8 mouse cellular contexts compared by ENCODE assay signal in the genomic region with DNA sequence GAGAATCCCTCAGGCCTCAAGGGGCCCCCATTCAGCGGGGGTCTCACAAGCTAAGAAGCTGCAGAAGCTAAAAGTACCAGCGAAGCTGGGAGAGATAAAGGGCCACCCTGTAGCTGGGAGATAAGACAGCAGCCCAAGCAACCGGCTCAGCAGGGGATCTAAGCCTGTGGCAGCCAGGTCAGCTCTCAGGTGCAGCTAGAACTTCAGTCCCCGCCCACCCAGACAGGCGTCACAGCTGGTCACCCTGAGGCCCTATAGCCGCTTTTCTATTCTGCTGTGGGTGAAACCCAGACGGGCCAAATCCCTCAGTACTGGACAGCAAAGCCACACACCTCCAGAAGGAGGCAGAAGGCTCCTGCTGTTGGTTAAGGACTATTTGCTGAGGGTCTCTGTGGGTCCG. TPM values are rescaled to one million over a fixed set of nuclear protein-coding genes. Genes with fewer than 3 reads are reported as not detected.
DNase-seq lines count a peak whose midpoint lies in the region; ATAC-seq and TF ChIP-seq lines count a peak whose summit lies in the region.

No protein-coding gene starts in this region.

- peaks cover 5 to 30% of the 10 kb centered on the region in 2 experiments; a peak in 3 of 4 replicates for H3K36me3 ChIP-seq in MEL (ENCODE audit: control insufficient read depth in 1 of 2, insufficient read depth in 2 of 2, low read length in 2 of 2)
- no peaks in the 10 kb centered on the region for H3K36me3 ChIP-seq in forebrain, embryonic 14.5 days (ENCODE audit: control insufficient read depth, insufficient read depth, low read length)
- no peaks in the 10 kb centered on the region for H3K36me3 ChIP-seq in limb, embryonic 12.5 days
- peaks cover 6% of the 10 kb centered on the region; the same call in 1 of the 2 replicates for H3K36me3 ChIP-seq in stomach, embryonic 15.5 days

- no peak; the same call in 1 of the 2 replicates for TF ChIP-seq RAD21 in MEL (IDR thresholded peaks at IDR 0.05; ENCODE audit: low read depth, low read length)

- TF ChIP-seq POLR2A in MEL (IDR thresholded peaks at IDR 0.05; ENCODE audit: control insufficient read depth in 1 of 2, insufficient read depth in 1 of 2, low read depth in 1 of 2, low read length in 2 of 2, poor library complexity in 1 of 2) = no peak

- H3K27me3 ChIP-seq in MEL (ENCODE audit: control insufficient read depth in 1 of 2, insufficient read depth in 2 of 2, low read length in 2 of 2) = no peaks in the 10 kb centered on the region
- peaks cover 4% of the 10 kb centered on the region; the same call in 1 of the 2 replicates for H3K27me3 ChIP-seq in forebrain, embryonic 14.5 days (replicated peaks; ENCODE audit: control insufficient read depth, insufficient read depth, low read length)
- peaks cover 43% of the 10 kb centered on the region for H3K27me3 ChIP-seq in limb, embryonic 12.5 days
- no peaks in the 10 kb centered on the region for H3K27me3 ChIP-seq in stomach, embryonic 15.5 days (replicated peaks)

- DNase-seq in heart, adult 11 months = peak; percentile 96
- no peak for DNase-seq in heart, adult 8-10 months (ENCODE audit: low spot score)
- peak; percentile 78 for DNase-seq in MEL (ENCODE audit: low read depth, low spot score)
- DNase-seq in forebrain, embryonic 14.5 days (ENCODE audit: low spot score) = no peak
- no peak for DNase-seq in thymus, postnatal 10 days (ENCODE audit: low spot score in 2 of 2)
- no peak for DNase-seq in urinary bladder, postnatal 10 days (ENCODE audit: low spot score)

- no peaks in the 10 kb centered on the region for H3K9me3 ChIP-seq in MEL (replicated peaks; ENCODE audit: insufficient read depth, low read length)
- no peaks in the 10 kb centered on the region for H3K9me3 ChIP-seq in forebrain, embryonic 14.5 days (replicated peaks; ENCODE audit: control insufficient read depth, low read length)
- no peaks in the 10 kb centered on the region for H3K9me3 ChIP-seq in limb, embryonic 12.5 days
- H3K9me3 ChIP-seq in stomach, embryonic 15.5 days = no peaks in the 10 kb centered on the region

- H3K4me2 ChIP-seq in forebrain, embryonic 14.5 days (ENCODE audit: low read length) = peak overlapping the region; percentile 63; the same call in 1 of the 2 replicates
- peak overlapping the region; percentile 97 for H3K4me2 ChIP-seq in limb, embryonic 12.5 days
- H3K4me2 ChIP-seq in stomach, embryonic 15.5 days = peak overlapping the region; percentile 100

- H3K4me3 ChIP-seq in MEL (ENCODE audit: control insufficient read depth in 1 of 2, insufficient read depth in 1 of 2, low read depth in 2 of 2, low read length in 2 of 2) = peak overlapping the region; percentile 60 to 80
- no peak overlapping the region for H3K4me3 ChIP-seq in forebrain, embryonic 14.5 days (ENCODE audit: low read depth, low read length)
- peak overlapping the region; percentile 7; the same call in 1 of the 2 replicates for H3K4me3 ChIP-seq in limb, embryonic 12.5 days (replicated peaks)
- H3K4me3 ChIP-seq in stomach, embryonic 15.5 days (replicated peaks) = 0 out of 2 replicates have a peak overlapping the region, but pooled peaks have one; percentile 62

- TF ChIP-seq CTCF in MEL (IDR thresholded peaks at IDR 0.05 in 2 of 3, conservative IDR thresholded peaks at IDR 0.05 in 1 of 3; ENCODE audit: control insufficient read depth in 1 of 3, insufficient read depth in 1 of 3, low read depth in 2 of 3, low read length in 3 of 3, poor library complexity in 1 of 3, severe bottlenecking in 1 of 3) = no peak

- TF ChIP-seq EP300 in MEL (IDR thresholded peaks at IDR 0.05; ENCODE audit: low read depth in 1 of 2, low read length in 2 of 2) = peak; percentile 83 to 84

- peaks cover 20 to 41% of the 10 kb centered on the region in 2 experiments for H3K4me1 ChIP-seq in MEL (ENCODE audit: control insufficient read depth in 1 of 2, insufficient read depth in 2 of 2, low read length in 2 of 2)
- peaks cover 13% of the 10 kb centered on the region; the same call in 1 of the 2 replicates for H3K4me1 ChIP-seq in forebrain, embryonic 14.5 days (ENCODE audit: control insufficient read depth, insufficient read depth, low read length)
- peaks cover 71% of the 10 kb centered on the region for H3K4me1 ChIP-seq in limb, embryonic 12.5 days (replicated peaks)
- peaks cover 57% of the 10 kb centered on the region for H3K4me1 ChIP-seq in stomach, embryonic 15.5 days

- WGBS in forebrain, embryonic 14.5 days = 30% methylated on average over 8 of the region's 8 CpGs
- WGBS in limb, embryonic 12.5 days = 28% methylated on average over 8 of the region's 8 CpGs
- 33% methylated on average over 8 of the region's 8 CpGs for WGBS in stomach, embryonic 15.5 days

- ATAC-seq in forebrain, embryonic 14.5 days = no peak
- no peak for ATAC-seq in limb, embryonic 12.5 days (ENCODE audit: insufficient number of reproducible peaks, insufficient read depth, low FRiP score, low TSS enrichment, low read depth)
- peak; percentile 54; the same call in 1 of the 2 replicates for ATAC-seq in stomach, embryonic 15.5 days (ENCODE audit: insufficient read depth, low FRiP score, low read depth)

- H3K9ac ChIP-seq in MEL (ENCODE audit: control insufficient read depth, low read depth, low read length, poor library complexity, severe bottlenecking) = peak overlapping the region; percentile 80
- H3K9ac ChIP-seq in forebrain, embryonic 14.5 days (ENCODE audit: low read length) = no peak overlapping the region
- H3K9ac ChIP-seq in limb, embryonic 12.5 days (replicated peaks) = peak overlapping the region; percentile 12; the same call in 1 of the 2 replicates
- no peak overlapping the region for H3K9ac ChIP-seq in stomach, embryonic 15.5 days

- peaks cover 41% of the 10 kb centered on the region for H3K79me2 ChIP-seq in MEL (ENCODE audit: control insufficient read depth, insufficient read depth, low read length, poor library complexity)

- peak overlapping the region; percentile 64 for H3K27ac ChIP-seq in MEL (ENCODE audit: control insufficient read depth, low read depth, low read length)
- H3K27ac ChIP-seq in forebrain, embryonic 14.5 days (ENCODE audit: low read depth, low read length) = no peak overlapping the region
- H3K27ac ChIP-seq in limb, embryonic 12.5 days = no peak overlapping the region
- H3K27ac ChIP-seq in stomach, embryonic 15.5 days = no peak overlapping the region

TF ChIP-seq in MEL, 35 proteins besides CTCF, POLR2A, EP300 and RAD21 (continues in another document):
- TF ChIP-seq ZMIZ1 (IDR thresholded peaks at IDR 0.05; ENCODE audit: low read depth, low read length) (0 out of 2 replicates have a peak, but pooled peaks have one; percentile 65), CHD1 (IDR thresholded peaks at IDR 0.05; ENCODE audit: low read depth, low read length) (no peak), MYB (IDR thresholded peaks at IDR 0.05; ENCODE audit: low read depth, low read length) (no peak), TAL1 (IDR thresholded peaks at IDR 0.05; ENCODE audit: low read length) (peak; percentile 88), USF1 (IDR thresholded peaks at IDR 0.05; ENCODE audit: low read depth, low read length) (no peak)

RNA-seq across cellular contexts. Expression of gene Slc29a1, which starts 5.9 kb away (rescaled TPM):
- 10 to 100 TPM; 58.9 to 70.8 (median 66.9) TPM for total RNA-seq in heart, adult 8-10 months (2022)
- total RNA-seq in MEL (2012; rRNA removed) = 200 and 238 TPM in 2 replicates
- polyA plus RNA-seq in MEL (2012; ENCODE audit: insufficient read depth in 1 of 2, insufficient read length in 2 of 2, low read depth in 1 of 2, low replicate concordance in 2 of 2, missing spikeins in 1 of 2) = 100 to 1,000 TPM in 1 of 2 experiments, not detected in 1; 341 TPM
- 53.0 and 60.9 TPM in 2 replicates for polyA plus RNA-seq in forebrain, embryonic 14.5 days (2014; fragmentation: Nextera tagmentation; extraction: Ambion mirVana)
- 55.4 and 58.7 TPM in 2 replicates for polyA plus RNA-seq in limb, embryonic 12.5 days (2016; fragmentation: Nextera tagmentation; extraction: Ambion mirVana)
- polyA plus RNA-seq in stomach, embryonic 15.5 days (2015; fragmentation: Nextera tagmentation; extraction: Ambion mirVana) = 83.4 and 88.9 TPM in 2 replicates

RNA-seq across cellular contexts. Expression of gene Mymx, which starts 8.4 kb away (rescaled TPM):
- total RNA-seq in heart, adult 8-10 months (2022) = not detected
- not detected in 2 replicates for total RNA-seq in MEL (2012; rRNA removed)
- polyA plus RNA-seq in MEL (2012; ENCODE audit: insufficient read depth in 1 of 2, insufficient read length in 2 of 2, low read depth in 1 of 2, low replicate concordance in 2 of 2, missing spikeins in 1 of 2) = not detected
- polyA plus RNA-seq in forebrain, embryonic 14.5 days (2014; fragmentation: Nextera tagmentation; extraction: Ambion mirVana) = not detected in 2 replicates
- polyA plus RNA-seq in limb, embryonic 12.5 days (2016; fragmentation: Nextera tagmentation; extraction: Ambion mirVana) = 15.8 and 16.4 TPM in 2 replicates
- 0.40 and 1.3 TPM in 2 replicates for polyA plus RNA-seq in stomach, embryonic 15.5 days (2015; fragmentation: Nextera tagmentation; extraction: Ambion mirVana)

RNA-seq across cellular contexts. Expression of gene Hsp90ab1, which starts 20.4 kb away (rescaled TPM):
- 1,000 to 10,000 TPM; 1,121 to 1,613 (median 1,357) TPM for total RNA-seq in heart, adult 8-10 months (2022)
- 1,032 and 1,220 TPM in 2 replicates for total RNA-seq in MEL (2012; rRNA removed)
- over 10,000 TPM in 1 of 2 experiments, 1,000 to 10,000 TPM in 1; 4,130 to 27,726 TPM for polyA plus RNA-seq in MEL (2012; ENCODE audit: insufficient read depth in 1 of 2, insufficient read length in 2 of 2, low read depth in 1 of 2, low replicate concordance in 2 of 2, missing spikeins in 1 of 2)
- 1,462 and 1,472 TPM in 2 replicates for polyA plus RNA-seq in forebrain, embryonic 14.5 days (2014; fragmentation: Nextera tagmentation; extraction: Ambion mirVana)
- polyA plus RNA-seq in limb, embryonic 12.5 days (2016; fragmentation: Nextera tagmentation; extraction: Ambion mirVana) = 1,474 and 1,563 TPM in 2 replicates
- 1,532 and 1,551 TPM in 2 replicates for polyA plus RNA-seq in stomach, embryonic 15.5 days (2015; fragmentation: Nextera tagmentation; extraction: Ambion mirVana)

RNA-seq across cellular contexts. Expression of gene Slc35b2, which starts 29.8 kb away (rescaled TPM):
- 10 to 100 TPM; 23.1 to 27.9 (median 25.3) TPM for total RNA-seq in heart, adult 8-10 months (2022)
- total RNA-seq in MEL (2012; rRNA removed) = 65.8 and 81.7 TPM in 2 replicates
- polyA plus RNA-seq in MEL (2012; ENCODE audit: insufficient read depth in 1 of 2, insufficient read length in 2 of 2, low read depth in 1 of 2, low replicate concordance in 2 of 2, missing spikeins in 1 of 2) = 100 to 1,000 TPM in 1 of 2 experiments, not detected in 1; 111 TPM
- polyA plus RNA-seq in forebrain, embryonic 14.5 days (2014; fragmentation: Nextera tagmentation; extraction: Ambion mirVana) = 99.4 and 102 TPM in 2 replicates
- polyA plus RNA-seq in limb, embryonic 12.5 days (2016; fragmentation: Nextera tagmentation; extraction: Ambion mirVana) = 96.9 and 106 TPM in 2 replicates
- polyA plus RNA-seq in stomach, embryonic 15.5 days (2015; fragmentation: Nextera tagmentation; extraction: Ambion mirVana) = 115 and 131 TPM in 2 replicates

RNA-seq across cellular contexts. Expression of gene Nfkbie, which starts 38.0 kb away (rescaled TPM):
- 1 to 10 TPM in 3 of 4 experiments, under 1 TPM in 1; 0.65 to 1.5 (median 1.3) TPM for total RNA-seq in heart, adult 8-10 months (2022)
- total RNA-seq in MEL (2012; rRNA removed) = 2.7 and 3.3 TPM in 2 replicates
- polyA plus RNA-seq in MEL (2012; ENCODE audit: insufficient read depth in 1 of 2, insufficient read length in 2 of 2, low read depth in 1 of 2, low replicate concordance in 2 of 2, missing spikeins in 1 of 2) = 1 to 10 TPM in 1 of 2 experiments, not detected in 1; 5.7 TPM
- polyA plus RNA-seq in forebrain, embryonic 14.5 days (2014; fragmentation: Nextera tagmentation; extraction: Ambion mirVana) = 3.3 and 4.1 TPM in 2 replicates
- 6.5 and 6.6 TPM in 2 replicates for polyA plus RNA-seq in limb, embryonic 12.5 days (2016; fragmentation: Nextera tagmentation; extraction: Ambion mirVana)
- 4.3 and 4.4 TPM in 2 replicates for polyA plus RNA-seq in stomach, embryonic 15.5 days (2015; fragmentation: Nextera tagmentation; extraction: Ambion mirVana)

Comparison
In these comparisons a context has a peak if more than half of its experiments do, and no peak if none do; other contexts are left out.
1. DNase-seq: peak in heart, adult 11 months (single experiment) and MEL (single experiment); none in heart, adult 8-10 months (single experiment), forebrain, embryonic 14.5 days (single experiment), thymus, postnatal 10 days (0 of 2) and urinary bladder, postnatal 10 days (single experiment).
2. H3K9ac ChIP-seq: peak in MEL (single experiment) and limb, embryonic 12.5 days (single experiment); none in forebrain, embryonic 14.5 days (single experiment) and stomach, embryonic 15.5 days (single experiment).
3. Peak in every context shown above with its lines, with median percentiles within 50 percentile points of each other: H3K4me2 ChIP-seq.